Mouse (Mus musculus): Measurements from ENCODE around the gene Olfr1349. TPM values are rescaled to one million over a fixed set of nuclear protein-coding genes. Genes with fewer than 3 reads are reported as not detected.
"Not testable (repeated sequence)": the region's sequence is repeated elsewhere in the genome, so short reads cannot be mapped to it uniquely, and the experiment has no call there.

Olfr1349 gene
- under 1 TPM in 1 of 2 experiments, not detected in 1; 0.09 TPM for polyA plus RNA-seq (2017; shearing (Covaris generic))

DNA sequence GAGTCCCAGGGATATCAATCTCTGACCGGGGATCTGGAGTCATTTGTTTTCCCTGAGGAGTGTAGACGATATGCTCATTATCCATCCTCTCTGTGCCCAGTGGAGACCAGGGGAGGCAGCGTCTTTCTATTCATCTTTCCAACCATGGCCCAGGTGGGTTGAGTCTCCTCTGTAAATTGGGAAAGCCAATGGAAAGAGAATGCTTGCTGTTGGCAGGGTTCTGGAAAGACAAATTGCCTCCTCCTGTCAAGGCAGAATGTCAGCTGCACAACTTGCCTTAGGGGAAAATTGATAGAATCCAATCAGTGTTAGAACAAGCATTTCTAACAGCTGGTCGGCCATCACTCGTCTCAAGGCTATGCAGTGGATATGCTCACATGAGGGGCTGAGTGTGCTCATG is at the start of gene Olfr1349:
TSS of gene Olfr1349 (minus strand) at position 101 of the 400 bp plus-strand sequence.
- no peak for ATAC-seq

DNA sequence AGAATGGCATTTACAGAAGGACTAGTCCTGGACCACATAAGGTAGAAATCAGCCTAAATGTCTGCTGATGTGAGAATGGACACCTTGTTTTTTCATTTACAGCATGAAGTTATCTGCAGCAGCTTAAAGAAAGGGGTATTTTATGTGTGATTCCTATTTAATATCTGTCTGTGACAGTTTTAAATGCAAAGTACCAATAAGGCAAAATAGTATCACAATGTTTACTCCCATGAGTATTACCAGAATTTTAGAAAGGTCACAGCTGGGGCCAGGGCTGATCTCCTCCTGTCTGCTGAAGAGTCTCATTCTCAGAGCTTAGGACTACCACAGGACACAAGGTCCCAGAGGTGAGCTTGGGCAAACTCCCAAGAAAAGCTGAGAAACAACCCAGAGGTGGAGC is 41.8 kb upstream of the Olfr1349 start, which contains the start of gene Olfr1350:
TSS of gene Olfr1350 (plus strand) at position 301 of the 400 bp plus-strand sequence.
- ATAC-seq: no peak

GRCm38 (mm10) chr7:6526141-6526540 is 3.4 kb upstream of the Olfr1349 start:
- no peak for ATAC-seq

DNA sequence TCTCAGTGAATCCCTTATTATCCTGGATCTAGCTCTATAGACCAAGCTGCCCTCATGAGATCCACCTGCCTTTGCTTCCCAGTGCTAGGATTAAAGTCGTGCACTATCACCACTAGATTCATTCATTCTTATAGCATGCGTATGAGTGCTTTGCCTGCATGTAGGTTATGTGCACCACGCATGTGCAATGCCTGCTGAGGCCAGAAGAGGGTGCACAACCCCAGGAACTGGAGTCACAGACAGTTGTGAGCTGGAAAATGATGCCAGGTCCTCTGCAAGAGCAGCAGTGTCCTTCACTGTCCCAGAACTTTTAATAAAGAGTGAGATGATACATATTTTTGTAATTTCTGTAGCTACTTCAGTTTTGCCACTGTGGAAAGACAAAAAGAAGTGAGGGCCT is 2.3 kb upstream of the Olfr1349 start:
- no peak for ATAC-seq

- no peak for ATAC-seq
These were observed 1.1 kb downstream of the Olfr1349 start for GRCm38 (mm10) chr7:6521666-6522065.

DNA sequence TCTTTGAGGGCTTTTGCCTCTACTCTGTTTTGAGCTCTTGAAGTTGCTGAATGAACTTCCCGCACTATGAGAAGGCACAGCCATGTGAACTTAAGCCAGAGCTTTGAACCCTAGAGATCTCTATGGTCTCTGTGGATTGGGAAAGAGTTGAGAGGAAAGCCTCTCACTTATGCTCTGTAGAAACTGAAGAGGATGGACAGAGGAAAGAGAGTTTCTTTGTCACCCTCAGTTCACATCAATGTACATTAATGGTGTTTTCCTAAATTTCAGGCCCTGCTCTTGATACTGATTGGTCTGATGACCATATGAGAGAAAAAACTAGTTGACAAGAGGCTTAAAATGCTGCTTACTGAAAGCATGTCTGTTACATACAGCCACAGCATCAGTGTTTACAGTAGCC is 14.1 kb downstream of the Olfr1349 start, which contains the start of gene Olfr1348:
TSS of gene Olfr1348 (minus strand) at position 101 of the 400 bp plus-strand sequence.
- no peak for ATAC-seq

- ATAC-seq: no peak
These were observed 23.1 kb downstream of the Olfr1349 start, which contains the start of gene Olfr1347 for GRCm38 (mm10) chr7:6499655-6500054. Gene Olfr1347, minus strand, starts transcription at chr7:6499755.

GRCm38 (mm10) chr7:6486841-6487240 is 35.9 kb downstream of the Olfr1349 start, which contains the start of gene Olfr5:
Gene Olfr5, minus strand, starts transcription at chr7:6486941.
- ATAC-seq: no peak

DNA sequence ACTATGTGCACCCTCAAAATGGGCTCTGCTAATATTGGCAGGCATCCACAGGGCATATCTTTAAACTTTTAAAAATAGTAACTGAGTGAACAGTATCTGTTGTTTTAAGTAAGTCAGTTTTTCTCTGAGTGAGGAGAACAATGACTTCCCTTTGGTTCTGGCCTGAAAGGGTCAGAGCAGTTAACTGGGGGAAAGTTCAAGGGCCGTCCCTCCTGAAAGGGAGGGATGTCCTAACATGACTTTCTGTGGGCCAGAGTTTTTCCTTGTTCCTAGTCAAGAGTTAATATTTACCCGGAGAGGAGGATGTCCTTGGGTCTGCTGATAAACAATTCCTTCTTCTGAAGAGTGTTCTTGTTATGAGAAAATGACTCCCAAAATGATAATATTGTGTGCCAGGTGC is 45.1 kb downstream of the Olfr1349 start:
- ATAC-seq: not testable (repeated sequence)

DNA sequence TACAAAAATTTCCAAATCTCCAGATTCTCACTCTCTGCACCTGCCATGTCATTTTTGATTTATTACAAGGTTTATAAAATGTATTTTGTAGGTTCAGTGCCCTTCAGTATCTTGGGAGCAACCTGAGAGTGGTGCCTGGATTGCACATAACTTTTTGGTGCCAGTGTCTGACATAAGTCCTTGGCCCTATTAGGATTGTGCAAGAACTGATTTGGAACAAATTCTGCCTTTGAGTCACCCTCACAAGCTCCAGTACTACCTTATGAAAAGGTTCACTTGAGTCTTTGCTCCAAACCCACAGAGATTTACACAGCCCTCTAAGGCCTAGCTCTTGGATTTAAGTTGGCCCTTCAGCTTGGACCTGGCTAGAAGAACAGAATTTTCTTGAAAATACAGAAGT is 55.8 kb downstream of the Olfr1349 start, which contains the start of gene Olfr1346:
TSS of gene Olfr1346 (plus strand) at position 151 of the 400 bp plus-strand sequence.
- ATAC-seq: no peak

Other genes starting within 250 kb of the Olfr1349 start
- gene Zfp667, start 236.4 kb downstream of the Olfr1349 start, polyA plus RNA-seq (2017; shearing (Covaris generic)): 1 to 10 TPM; 6.4 to 7.6 TPM
- gene Zfp583, start 191.7 kb downstream of the Olfr1349 start, polyA plus RNA-seq (2017; shearing (Covaris generic)): 1 to 10 TPM in 1 of 2 experiments, under 1 TPM in 1; 0.94 to 1.4 TPM
- under 1 TPM; 0.11 to 0.39 TPM for gene Gm3854, start 179.2 kb downstream of the Olfr1349 start, polyA plus RNA-seq (2017; shearing (Covaris generic))
- 1 to 10 TPM; 4.0 to 5.1 TPM for gene Zfp78, start 159.7 kb downstream of the Olfr1349 start, polyA plus RNA-seq (2017; shearing (Covaris generic))
- gene Zfp28, start 139.7 kb downstream of the Olfr1349 start, polyA plus RNA-seq (2017; shearing (Covaris generic)): 1 to 10 TPM; 4.0 to 5.5 TPM
- gene Smim17, start 124.2 kb downstream of the Olfr1349 start, polyA plus RNA-seq (2017; shearing (Covaris generic)): not detected
- not detected for gene Gm20715, start 112.7 kb downstream of the Olfr1349 start, polyA plus RNA-seq (2017; shearing (Covaris generic))
- not detected for gene Olfr1344, start 84.3 kb downstream of the Olfr1349 start, polyA plus RNA-seq (2017; shearing (Covaris generic))
- gene Olfr1336, start 66.8 kb downstream of the Olfr1349 start, polyA plus RNA-seq (2017; shearing (Covaris generic)): under 1 TPM in 1 of 2 experiments, not detected in 1; 0.05 TPM
- not detected for gene Olfr1346, start 55.8 kb downstream of the Olfr1349 start, polyA plus RNA-seq (2017; shearing (Covaris generic))
- not detected for gene Olfr5, start 36.0 kb downstream of the Olfr1349 start, polyA plus RNA-seq (2017; shearing (Covaris generic))
- gene Olfr1347, start 23.2 kb downstream of the Olfr1349 start, polyA plus RNA-seq (2017; shearing (Covaris generic)): not detected
- gene Olfr1348, start 14.2 kb downstream of the Olfr1349 start, polyA plus RNA-seq (2017; shearing (Covaris generic)): not detected
- gene Olfr1350, start 41.9 kb upstream of the Olfr1349 start, polyA plus RNA-seq (2017; shearing (Covaris generic)): not detected
- gene Zim1, start 173.5 kb upstream of the Olfr1349 start, polyA plus RNA-seq (2017; shearing (Covaris generic)): not detected
- not detected for gene Peg3, start 207.5 kb upstream of the Olfr1349 start, polyA plus RNA-seq (2017; shearing (Covaris generic))
- gene Usp29, start 207.6 kb upstream of the Olfr1349 start, polyA plus RNA-seq (2017; shearing (Covaris generic)): under 1 TPM in 1 of 2 experiments, not detected in 1; 0.31 TPM